Mouse (Mus musculus): Measurements from ENCODE around the gene Mmd. TPM values are rescaled to one million over a fixed set of nuclear protein-coding genes. Genes with fewer than 3 reads are reported as not detected.
A peak's percentile ranks its signal among the peaks of the same experiment; 100 is the strongest.

Mmd gene
- polyA plus RNA-seq, 1 experiment from 2014 or later = 46.3 TPM

- Histone ChIP-seq H3K4me3 (ENCODE audit: low read depth, low read length) (peak overlapping the region; percentile 81), H3K36me3 (replicated peaks; ENCODE audit: control insufficient read depth, insufficient read depth, low read depth, low read length) (no peaks in the 10 kb centered on the region), H3K27me3 (ENCODE audit: control insufficient read depth, insufficient read depth, low read length) (no peaks in the 10 kb centered on the region), H3K4me1 (ENCODE audit: control insufficient read depth, insufficient read depth, low read length) (no peaks in the 10 kb centered on the region), H3K9me3 (replicated peaks; ENCODE audit: control insufficient read depth, low read length) (no peaks in the 10 kb centered on the region), H3K27ac (replicated peaks; ENCODE audit: low read depth, low read length) (no peak overlapping the region), H3K9ac (replicated peaks; ENCODE audit: low read length) (peak overlapping the region; percentile 90; the same call in 1 of the 2 replicates), H3K4me2 (ENCODE audit: low read depth, low read length) (peak overlapping the region; percentile 84)
- ATAC-seq (replicated peaks; ENCODE audit: insufficient number of reproducible peaks, low FRiP score, low TSS enrichment, low read depth) (no peak), DNase-seq (ENCODE audit: low spot score) (no peak)
- WGBS = 68% methylated on average over 7 of the region's 7 CpGs
Observed at GRCm38 (mm10) chr11:90250730-90251129, 1.5 kb downstream of the Mmd start.

GRCm38 (mm10) chr11:90251923-90252322 lies 2.7 kb downstream of the Mmd start:
- Histone ChIP-seq H3K4me1 (ENCODE audit: control insufficient read depth, insufficient read depth, low read length) (no peaks in the 10 kb centered on the region), H3K9ac (replicated peaks; ENCODE audit: low read length) (no peak overlapping the region), H3K27me3 (ENCODE audit: control insufficient read depth, insufficient read depth, low read length) (no peaks in the 10 kb centered on the region), H3K27ac (replicated peaks; ENCODE audit: low read depth, low read length) (no peak overlapping the region), H3K9me3 (replicated peaks; ENCODE audit: control insufficient read depth, low read length) (no peaks in the 10 kb centered on the region), H3K4me2 (ENCODE audit: low read depth, low read length) (no peak overlapping the region), H3K4me3 (ENCODE audit: low read depth, low read length) (no peak overlapping the region), H3K36me3 (replicated peaks; ENCODE audit: control insufficient read depth, insufficient read depth, low read depth, low read length) (no peaks in the 10 kb centered on the region)
- DNase-seq (ENCODE audit: low spot score) (no peak), ATAC-seq (replicated peaks; ENCODE audit: insufficient number of reproducible peaks, low FRiP score, low TSS enrichment, low read depth) (no peak)
- WGBS = 54% methylated on average over 2 of the region's 2 CpGs

- Histone ChIP-seq H3K27me3 (ENCODE audit: control insufficient read depth, insufficient read depth, low read length) (no peaks in the 10 kb centered on the region), H3K9ac (replicated peaks; ENCODE audit: low read length) (no peak overlapping the region), H3K36me3 (replicated peaks; ENCODE audit: control insufficient read depth, insufficient read depth, low read depth, low read length) (no peaks in the 10 kb centered on the region), H3K27ac (replicated peaks; ENCODE audit: low read depth, low read length) (no peak overlapping the region), H3K4me2 (ENCODE audit: low read depth, low read length) (no peak overlapping the region), H3K9me3 (replicated peaks; ENCODE audit: control insufficient read depth, low read length) (no peaks in the 10 kb centered on the region), H3K4me3 (ENCODE audit: low read depth, low read length) (no peak overlapping the region), H3K4me1 (ENCODE audit: control insufficient read depth, insufficient read depth, low read length) (no peaks in the 10 kb centered on the region)
- DNase-seq (ENCODE audit: low spot score) (no peak), ATAC-seq (replicated peaks; ENCODE audit: insufficient number of reproducible peaks, low FRiP score, low TSS enrichment, low read depth) (no peak)
- 78% methylated on average over 8 of the region's 8 CpGs for WGBS
Observed at GRCm38 (mm10) chr11:90252366-90252765, 3.1 kb downstream of the Mmd start.

- Histone ChIP-seq H3K27me3 (ENCODE audit: control insufficient read depth, insufficient read depth, low read length) (no peaks in the 10 kb centered on the region), H3K9me3 (replicated peaks; ENCODE audit: control insufficient read depth, low read length) (no peaks in the 10 kb centered on the region), H3K27ac (replicated peaks; ENCODE audit: low read depth, low read length) (no peak overlapping the region), H3K9ac (replicated peaks; ENCODE audit: low read length) (no peak overlapping the region), H3K4me1 (ENCODE audit: control insufficient read depth, insufficient read depth, low read length) (no peaks in the 10 kb centered on the region; the same call in 1 of the 2 replicates), H3K4me3 (ENCODE audit: low read depth, low read length) (no peak overlapping the region), H3K36me3 (replicated peaks; ENCODE audit: control insufficient read depth, insufficient read depth, low read depth, low read length) (no peaks in the 10 kb centered on the region), H3K4me2 (ENCODE audit: low read depth, low read length) (no peak overlapping the region)
- 85% methylated on average over 3 of the region's 3 CpGs for WGBS
- DNase-seq (ENCODE audit: low spot score) (no peak), ATAC-seq (replicated peaks; ENCODE audit: insufficient number of reproducible peaks, low FRiP score, low TSS enrichment, low read depth) (no peak)
Observed at GRCm38 (mm10) chr11:90254536-90254935, 5.3 kb downstream of the Mmd start.

- no peak overlapping the region for H3K4me2 ChIP-seq (ENCODE audit: low read depth, low read length)
- H3K4me3 ChIP-seq (ENCODE audit: low read depth, low read length) = no peak overlapping the region
- WGBS = 75% methylated on average over 6 of the region's 6 CpGs
- ATAC-seq (replicated peaks; ENCODE audit: insufficient number of reproducible peaks, low FRiP score, low TSS enrichment, low read depth) (no peak), DNase-seq (ENCODE audit: low spot score) (no peak)
- H3K4me1 ChIP-seq (ENCODE audit: control insufficient read depth, insufficient read depth, low read length) = no peaks in the 10 kb centered on the region; the same call in 1 of the 2 replicates
- H3K27me3 ChIP-seq (ENCODE audit: control insufficient read depth, insufficient read depth, low read length) = no peaks in the 10 kb centered on the region
- no peak overlapping the region for H3K27ac ChIP-seq (replicated peaks; ENCODE audit: low read depth, low read length)
- H3K9ac ChIP-seq (replicated peaks; ENCODE audit: low read length) = no peak overlapping the region
- no peaks in the 10 kb centered on the region for H3K9me3 ChIP-seq (replicated peaks; ENCODE audit: control insufficient read depth, low read length)
- H3K36me3 ChIP-seq (replicated peaks; ENCODE audit: control insufficient read depth, insufficient read depth, low read depth, low read length) = no peaks in the 10 kb centered on the region
Observed at GRCm38 (mm10) chr11:90255687-90256086, 6.4 kb downstream of the Mmd start.

- Histone ChIP-seq H3K9ac (replicated peaks; ENCODE audit: low read length) (no peak overlapping the region), H3K9me3 (replicated peaks; ENCODE audit: control insufficient read depth, low read length) (no peaks in the 10 kb centered on the region), H3K4me2 (ENCODE audit: low read depth, low read length) (no peak overlapping the region), H3K36me3 (replicated peaks; ENCODE audit: control insufficient read depth, insufficient read depth, low read depth, low read length) (no peaks in the 10 kb centered on the region), H3K27ac (replicated peaks; ENCODE audit: low read depth, low read length) (no peak overlapping the region), H3K4me1 (ENCODE audit: control insufficient read depth, insufficient read depth, low read length) (no peaks in the 10 kb centered on the region; the same call in 1 of the 2 replicates), H3K27me3 (ENCODE audit: control insufficient read depth, insufficient read depth, low read length) (no peaks in the 10 kb centered on the region), H3K4me3 (ENCODE audit: low read depth, low read length) (no peak overlapping the region)
- no peak for DNase-seq (ENCODE audit: low spot score)
- no peak for ATAC-seq (replicated peaks; ENCODE audit: insufficient number of reproducible peaks, low FRiP score, low TSS enrichment, low read depth)
- WGBS = 87% methylated on average over 16 of the region's 16 CpGs
Observed at GRCm38 (mm10) chr11:90256833-90257525, 7.7 kb downstream of the Mmd start.

GRCm38 (mm10) chr11:90258321-90258927 lies 9.2 kb downstream of the Mmd start:
- no peak for DNase-seq (ENCODE audit: low spot score)

GRCm38 (mm10) chr11:90259071-90259470 lies 9.8 kb downstream of the Mmd start:
- WGBS = 33% methylated on average over 4 of the region's 4 CpGs
- H3K36me3 ChIP-seq (replicated peaks; ENCODE audit: control insufficient read depth, insufficient read depth, low read depth, low read length) = no peaks in the 10 kb centered on the region

More at GRCm38 (mm10) chr11:90258321-90258927, 9.2 kb downstream of the Mmd start:
- Histone ChIP-seq H3K36me3 (replicated peaks; ENCODE audit: control insufficient read depth, insufficient read depth, low read depth, low read length) (no peaks in the 10 kb centered on the region), H3K9ac (replicated peaks; ENCODE audit: low read length) (no peak overlapping the region), H3K4me3 (ENCODE audit: low read depth, low read length) (no peak overlapping the region), H3K27ac (replicated peaks; ENCODE audit: low read depth, low read length) (no peak overlapping the region), H3K27me3 (ENCODE audit: control insufficient read depth, insufficient read depth, low read length) (no peaks in the 10 kb centered on the region), H3K9me3 (replicated peaks; ENCODE audit: control insufficient read depth, low read length) (no peaks in the 10 kb centered on the region), H3K4me2 (ENCODE audit: low read depth, low read length) (no peak overlapping the region), H3K4me1 (ENCODE audit: control insufficient read depth, insufficient read depth, low read length) (no peaks in the 10 kb centered on the region; the same call in 1 of the 2 replicates)
- WGBS = 71% methylated on average over 10 of the region's 10 CpGs
- ATAC-seq (replicated peaks; ENCODE audit: insufficient number of reproducible peaks, low FRiP score, low TSS enrichment, low read depth) = no peak

More at GRCm38 (mm10) chr11:90259071-90259470, 9.8 kb downstream of the Mmd start:
- Histone ChIP-seq H3K9me3 (replicated peaks; ENCODE audit: control insufficient read depth, low read length) (no peaks in the 10 kb centered on the region), H3K27ac (replicated peaks; ENCODE audit: low read depth, low read length) (no peak overlapping the region), H3K4me2 (ENCODE audit: low read depth, low read length) (no peak overlapping the region), H3K4me1 (ENCODE audit: control insufficient read depth, insufficient read depth, low read length) (no peaks in the 10 kb centered on the region; the same call in 1 of the 2 replicates), H3K9ac (replicated peaks; ENCODE audit: low read length) (no peak overlapping the region), H3K27me3 (ENCODE audit: control insufficient read depth, insufficient read depth, low read length) (no peaks in the 10 kb centered on the region), H3K4me3 (ENCODE audit: low read depth, low read length) (no peak overlapping the region)
- ATAC-seq (replicated peaks; ENCODE audit: insufficient number of reproducible peaks, low FRiP score, low TSS enrichment, low read depth) (no peak; the same call in 1 of the 2 replicates), DNase-seq (ENCODE audit: low spot score) (peak; percentile 34)
